Mouse (Mus musculus) fat pad, adult 2 months (tissue): ENCODE measurements around the gene P3h2.

Experiments
- DNase-seq: peaks from one replicate; pipeline ENCODE4 v3.0.0-alpha.2; 2011; ENCODE audit warnings: low read depth, low spot score; ENCODE audit errors: extremely low read depth

The P3h2 gene

DNA sequence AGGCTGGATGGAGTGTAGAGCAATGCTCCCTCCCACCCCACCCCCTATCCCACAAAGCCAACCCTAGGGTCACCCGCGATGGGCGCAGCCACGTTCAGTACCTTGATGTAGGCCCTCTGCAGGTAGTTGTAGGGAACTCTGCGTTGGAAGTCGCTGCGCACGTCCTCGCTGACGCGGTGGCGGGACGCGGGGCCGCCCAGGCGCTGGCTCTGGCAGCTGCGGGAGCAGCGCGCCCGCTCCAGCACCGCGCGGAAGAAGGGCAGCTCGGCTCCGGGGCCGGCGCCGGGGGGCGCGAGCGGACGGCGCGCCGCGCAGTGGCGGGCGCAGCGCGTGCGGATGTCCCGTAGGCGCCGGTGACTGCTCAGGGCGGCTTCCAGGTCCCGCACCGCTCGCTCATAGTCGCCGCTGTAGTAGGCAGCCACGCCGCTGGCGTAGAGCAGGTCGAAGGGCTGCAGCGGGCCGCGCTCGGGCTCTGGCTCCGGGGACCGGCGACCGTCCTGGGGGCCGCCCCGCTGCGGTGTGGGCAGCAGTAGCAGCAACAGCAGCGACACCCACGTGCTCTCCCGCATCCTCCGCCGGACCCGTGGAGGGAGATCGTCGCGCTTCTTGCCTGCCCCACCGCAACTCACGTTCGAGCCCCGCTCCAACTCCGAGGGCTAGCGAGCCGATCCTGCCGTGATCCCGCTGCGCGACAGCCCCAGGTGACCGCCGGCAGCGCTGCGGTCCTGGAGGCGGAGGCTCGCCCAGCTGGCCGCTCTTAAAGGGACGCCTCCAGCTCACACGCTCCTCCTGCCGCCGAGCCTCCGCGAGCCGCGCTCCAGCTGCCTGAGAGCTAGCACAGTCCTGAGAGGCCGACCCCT lies at the start of gene P3h2:
Gene P3h2, minus strand, starts transcription at position 670 of the 860 bp plus-strand sequence.
- no peak for DNase-seq

DNA sequence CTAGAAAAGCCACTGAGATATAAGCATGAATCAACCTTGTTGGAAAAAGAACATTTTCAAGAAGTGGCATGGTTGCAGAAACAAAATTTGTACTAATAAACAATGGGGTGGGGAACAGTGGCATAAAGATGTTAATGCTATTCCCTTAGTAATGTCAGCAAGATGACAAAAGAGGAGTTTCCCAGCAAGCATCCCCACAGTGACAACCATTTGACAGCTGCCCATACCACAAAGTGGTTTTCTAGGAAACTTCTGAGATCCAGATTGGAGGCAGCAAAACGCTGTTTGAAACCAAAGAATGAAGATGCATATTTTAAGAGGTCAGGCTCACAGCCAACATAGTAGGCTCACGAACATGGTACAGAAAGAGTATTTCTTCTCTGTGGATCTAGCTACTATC lies 46.7 kb upstream of the P3h2 start:
- no peak for DNase-seq

DNA sequence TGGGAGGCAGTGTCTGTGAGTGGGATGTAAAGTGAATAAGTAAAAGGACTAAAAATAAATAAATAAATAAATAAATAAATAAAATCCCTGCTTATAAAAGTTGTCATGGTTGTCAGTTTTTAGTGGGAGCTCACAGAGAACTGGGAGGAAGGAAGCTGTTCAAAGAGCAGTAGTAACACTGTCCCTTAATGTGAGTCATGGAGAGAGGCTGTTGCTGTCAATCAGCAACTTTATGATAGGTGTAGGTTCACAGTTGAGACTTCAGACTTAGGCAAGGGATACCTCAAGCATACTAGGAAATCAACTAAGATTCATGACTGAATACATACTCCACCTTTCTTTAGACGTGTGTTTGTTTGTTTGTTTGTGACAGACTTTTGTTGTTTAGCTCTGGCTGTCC lies 45.4 kb upstream of the P3h2 start:
- DNase-seq: no peak

DNA sequence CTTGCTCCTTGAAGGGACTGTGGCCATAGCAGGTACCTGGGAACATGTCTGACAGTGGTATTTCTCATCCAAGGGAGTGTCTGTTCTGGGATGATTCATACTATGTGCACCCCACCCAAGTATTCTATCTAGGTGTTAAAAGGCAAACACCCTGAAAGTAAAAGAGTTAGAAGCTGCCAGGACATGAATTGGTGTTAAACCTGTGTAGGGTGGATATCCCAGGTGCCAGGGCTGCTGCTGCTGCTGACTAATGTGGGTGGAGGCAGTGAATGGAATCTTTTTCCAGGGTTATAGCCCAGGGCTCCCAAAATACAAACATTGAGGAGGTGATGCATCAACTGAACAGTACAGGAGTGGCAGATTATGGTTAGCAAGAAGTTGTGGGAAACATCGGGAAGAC lies 41.3 kb upstream of the P3h2 start:
- DNase-seq: no peak

DNA sequence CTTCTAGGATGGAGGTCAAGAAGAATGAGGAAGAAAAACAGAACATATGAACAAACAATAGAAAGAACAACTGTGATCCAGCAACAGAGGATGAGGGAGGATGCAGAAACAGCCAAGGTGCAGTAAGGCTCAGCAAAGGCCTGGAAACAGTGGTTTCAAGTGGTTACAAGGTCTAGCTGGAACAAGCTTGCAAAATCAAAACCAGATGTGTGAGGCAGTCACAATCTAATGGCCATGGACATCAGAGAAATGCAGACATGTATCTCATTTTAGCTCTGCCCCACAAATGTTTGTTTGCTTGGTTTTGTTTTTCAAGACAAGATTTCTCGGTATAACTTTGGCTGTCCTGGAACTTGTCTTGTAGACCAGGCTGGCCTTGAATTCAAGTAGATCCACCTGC lies 25.5 kb upstream of the P3h2 start:
- DNase-seq: no peak

DNA sequence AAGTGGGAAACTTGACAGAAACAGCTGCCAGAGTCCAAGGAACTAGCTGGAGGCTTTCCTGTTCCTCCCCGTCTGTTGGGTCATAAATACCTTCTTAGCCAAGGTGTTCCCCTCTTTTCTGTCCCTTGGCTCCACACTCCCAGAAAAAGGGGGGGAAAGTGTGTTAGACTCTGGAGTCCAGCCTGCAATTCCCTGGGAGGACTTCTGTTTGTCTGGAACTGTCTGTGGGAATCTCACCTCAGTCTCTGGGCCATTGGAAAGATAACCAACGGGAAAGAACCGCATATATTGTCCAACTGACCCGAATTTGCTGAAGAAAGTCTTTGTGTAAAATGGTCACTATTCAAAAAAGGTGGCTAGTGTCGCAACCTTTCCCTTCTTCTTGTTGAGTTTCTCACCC lies 1.0 kb upstream of the P3h2 start:
- no peak for DNase-seq

DNA sequence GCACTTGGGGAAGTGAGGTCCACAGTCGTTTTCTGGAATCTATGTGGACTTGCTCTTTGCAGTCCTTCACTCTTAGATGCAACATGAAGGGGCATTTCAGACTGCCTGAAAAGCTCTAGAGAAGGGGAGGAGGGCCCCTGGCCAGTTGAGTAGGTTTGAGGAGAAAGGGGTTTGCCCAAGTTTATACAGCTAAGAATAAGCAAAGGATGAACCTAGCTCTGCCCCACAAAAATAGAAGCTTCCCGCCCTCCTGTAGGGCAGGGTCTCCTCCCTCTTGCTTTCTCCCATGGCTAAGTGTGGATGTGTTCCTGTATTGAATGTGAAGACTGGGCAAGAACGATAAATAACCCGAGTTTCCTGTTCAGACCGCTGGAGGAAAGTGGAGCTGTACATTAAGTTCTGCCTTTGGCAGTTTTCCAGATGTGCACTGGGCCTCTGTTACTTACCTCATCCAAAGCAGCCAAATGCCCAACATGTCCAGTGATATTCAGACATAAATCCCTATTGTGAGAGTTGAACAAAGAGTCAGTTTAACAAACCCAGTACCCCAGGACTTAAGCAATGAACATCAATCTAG lies 545 bp upstream of the P3h2 start:
- peak; percentile 90 for DNase-seq

DNA sequence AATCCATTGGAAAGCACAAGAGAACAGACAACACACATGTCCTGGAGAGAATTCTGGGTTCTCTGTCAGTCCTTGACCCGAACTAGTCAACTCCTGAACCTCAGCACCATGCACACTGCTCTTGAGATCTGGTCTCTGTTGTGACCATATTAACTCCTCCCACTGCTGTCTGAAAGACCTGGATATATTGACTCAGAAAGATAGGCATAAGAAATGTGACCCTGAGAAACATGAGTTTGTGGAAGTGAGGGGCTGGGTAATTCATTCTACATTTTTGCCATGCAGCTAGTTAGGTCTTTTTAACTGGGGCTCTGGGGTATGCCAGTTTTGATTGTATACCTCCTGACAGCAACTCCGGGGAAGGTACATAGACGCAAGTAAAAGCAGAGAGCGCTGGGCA lies 1.3 kb downstream of the P3h2 start:
- DNase-seq: no peak

DNA sequence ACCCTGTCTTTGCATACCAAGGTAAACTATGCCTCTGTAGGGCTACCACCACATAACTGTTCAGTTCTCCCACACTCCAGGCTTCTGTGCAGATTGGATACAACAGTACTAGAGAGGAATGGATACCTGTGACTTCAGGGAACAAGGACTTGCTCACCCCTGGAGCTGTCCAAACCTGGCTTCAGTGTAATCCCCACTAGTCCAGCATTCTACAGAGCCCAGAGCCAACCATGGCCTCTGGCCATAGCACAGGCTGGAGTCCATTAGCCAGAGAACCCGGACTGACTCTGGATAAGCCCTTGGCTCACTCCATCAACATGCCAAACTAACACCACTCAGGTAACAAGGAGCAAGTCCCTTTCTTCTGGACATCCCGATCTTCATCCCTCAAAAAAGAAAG lies 2.7 kb downstream of the P3h2 start:
- DNase-seq: no peak

DNA sequence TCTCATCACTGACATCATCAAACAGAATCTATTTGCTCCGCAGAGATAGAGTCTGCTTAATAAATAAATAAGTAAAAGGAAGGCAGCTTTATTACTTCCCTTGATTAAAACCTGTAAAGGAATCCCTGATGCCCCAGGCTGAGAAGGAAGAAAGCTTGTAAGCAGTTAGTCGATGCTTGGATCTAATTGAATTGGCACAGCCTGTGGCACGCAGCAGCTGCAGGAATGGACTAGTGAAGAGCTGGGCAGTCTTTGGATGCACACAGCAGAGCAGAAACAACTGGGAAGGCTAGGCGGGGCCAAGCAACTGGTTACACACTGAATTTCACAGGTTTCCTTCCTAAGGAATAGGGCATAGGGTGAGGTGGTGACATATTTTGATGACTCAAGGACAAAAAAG lies 5.4 kb downstream of the P3h2 start:
- DNase-seq: no peak

DNA sequence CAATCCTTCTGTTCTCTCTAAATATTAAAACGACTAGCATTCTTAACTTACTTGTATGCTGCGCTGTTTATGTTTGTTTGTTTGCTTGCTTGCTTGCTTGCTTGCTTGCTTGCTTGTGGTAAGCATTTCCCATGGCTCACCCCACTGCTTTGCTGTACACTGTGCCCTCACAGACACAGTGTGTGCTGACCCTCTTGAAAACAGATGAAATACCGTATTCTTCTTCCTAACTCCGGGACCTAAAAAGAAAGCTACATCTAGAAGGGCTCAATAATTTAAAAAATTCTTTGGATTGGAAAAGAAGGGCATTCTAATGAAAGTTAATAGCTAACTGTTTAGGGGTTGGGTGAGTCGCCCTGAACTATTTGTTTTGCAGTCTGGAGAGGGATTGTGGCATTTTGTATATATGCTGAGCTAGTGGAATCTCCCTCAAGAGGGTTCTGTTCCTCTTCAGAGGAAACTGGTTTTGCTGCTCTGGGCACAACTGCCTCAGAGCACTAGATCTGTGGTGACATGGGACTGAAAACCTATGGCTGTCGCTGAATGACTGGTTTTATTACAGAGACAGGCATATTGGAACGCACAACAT lies 9.8 kb downstream of the P3h2 start:
- no peak for DNase-seq

DNA sequence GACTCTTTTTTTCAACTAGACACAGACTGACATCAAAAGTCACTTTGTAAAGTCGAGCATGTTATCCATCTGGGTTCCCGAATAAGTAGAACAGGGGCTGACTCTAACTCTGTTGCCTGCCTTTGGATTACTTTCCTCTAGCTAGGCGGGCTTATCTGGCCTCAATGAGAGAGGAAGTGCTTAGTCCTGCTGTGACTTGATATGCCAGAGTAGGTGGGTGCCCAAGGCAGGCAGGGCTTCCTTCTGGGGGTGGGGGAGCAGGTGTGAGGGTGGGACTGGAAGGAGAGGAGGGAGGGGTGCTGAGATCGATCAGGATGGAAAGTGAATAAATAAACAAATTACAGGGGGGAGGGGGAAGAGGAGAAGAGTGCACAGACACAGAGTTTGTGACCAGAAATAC lies 11.7 kb downstream of the P3h2 start:
- DNase-seq: no peak

DNA sequence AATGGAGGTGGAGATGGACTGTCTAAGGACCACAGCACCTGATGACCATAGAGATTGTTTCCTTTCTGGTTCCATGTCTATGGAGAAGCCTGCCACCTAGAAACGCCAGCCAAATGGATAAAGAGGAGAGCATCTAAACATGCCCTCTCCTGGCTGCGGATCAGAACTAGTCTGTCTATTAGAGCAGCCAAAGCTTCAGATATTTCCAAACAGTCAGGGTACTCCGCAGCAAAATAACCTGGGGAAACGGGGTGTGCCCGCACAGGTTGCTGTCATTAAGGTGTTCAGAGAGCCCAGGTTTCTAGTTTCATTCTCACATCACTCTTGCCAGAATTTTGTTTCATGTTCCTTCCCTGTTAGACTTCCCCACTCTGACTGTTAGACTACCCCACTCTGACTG lies 16.6 kb downstream of the P3h2 start:
- peak; percentile 87 for DNase-seq

DNA sequence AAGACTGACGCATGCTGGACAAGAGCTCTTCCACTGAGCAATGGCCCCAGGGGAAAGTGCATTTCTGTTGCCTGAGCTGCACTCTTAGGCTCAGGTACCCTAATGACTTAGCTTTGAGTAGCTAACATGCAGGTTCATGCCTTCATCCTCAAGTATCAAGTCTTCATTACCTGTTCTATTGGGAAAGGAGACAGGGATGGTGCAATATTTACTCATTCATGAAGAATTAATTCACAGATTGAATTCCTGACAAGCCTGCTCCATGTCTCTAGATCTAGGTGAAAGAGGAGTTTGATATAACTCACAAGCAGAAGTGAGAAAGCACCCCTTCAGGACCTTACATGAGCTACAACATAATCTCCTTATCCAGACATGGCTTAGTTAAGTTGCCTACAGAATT lies 17.3 kb downstream of the P3h2 start:
- DNase-seq: peak; percentile 96

DNA sequence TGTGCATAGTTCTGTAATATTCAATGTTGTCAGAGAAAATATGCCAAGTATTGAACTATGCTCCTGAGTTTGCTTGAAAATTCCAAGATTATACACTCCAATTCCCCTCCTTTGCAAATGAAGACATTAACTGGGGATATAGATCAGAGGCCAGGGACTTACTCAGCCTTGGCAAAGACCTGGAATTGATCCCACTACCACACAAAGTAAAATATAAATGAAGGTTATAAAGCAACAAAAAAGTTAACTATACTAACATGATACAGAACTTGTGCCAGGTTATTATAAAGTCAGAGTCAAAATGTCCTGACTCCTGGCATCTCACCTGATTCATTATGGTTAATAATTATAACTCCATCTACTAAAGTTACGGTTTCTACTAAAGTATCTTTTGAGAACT lies 18.6 kb downstream of the P3h2 start:
- no peak for DNase-seq

DNA sequence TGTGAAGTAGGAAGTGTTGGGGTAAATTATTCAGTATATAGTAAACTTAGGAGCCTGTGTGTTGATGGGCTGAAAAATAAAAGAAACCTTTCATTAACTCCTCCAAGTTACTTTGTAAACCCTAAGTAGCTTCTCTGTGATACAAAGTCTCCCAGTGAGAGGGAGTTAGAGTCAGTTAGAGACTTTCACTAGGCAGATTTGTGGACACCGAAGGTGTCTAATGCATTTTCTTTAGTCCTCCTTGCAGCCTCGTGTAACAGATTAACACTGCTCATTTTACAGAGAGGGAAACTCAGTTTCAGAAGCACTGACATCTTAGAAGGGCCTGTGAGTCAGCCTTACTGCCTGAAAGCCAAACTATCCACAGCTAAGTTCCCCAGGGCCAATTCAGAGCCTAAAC lies 20.4 kb downstream of the P3h2 start:
- no peak for DNase-seq

DNA sequence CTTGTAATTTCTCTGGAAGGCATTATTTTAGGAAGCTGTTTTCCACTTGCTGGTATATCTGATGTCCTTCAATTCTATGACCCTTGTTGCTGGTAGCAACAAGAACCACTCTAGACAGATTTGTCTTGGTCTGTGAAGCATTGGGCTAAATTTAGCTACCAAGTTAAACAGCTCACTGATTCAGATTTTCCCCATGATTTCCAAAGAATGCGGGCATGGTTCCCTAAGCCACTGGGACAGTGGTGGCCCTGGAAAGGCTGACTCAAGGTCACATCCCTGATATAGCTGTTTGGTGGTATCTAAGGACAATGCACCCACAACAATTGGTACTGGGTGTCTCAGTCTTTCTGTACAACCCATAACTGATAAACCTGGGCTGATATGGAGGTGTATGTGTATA lies 22.8 kb downstream of the P3h2 start:
- DNase-seq: no peak

DNA sequence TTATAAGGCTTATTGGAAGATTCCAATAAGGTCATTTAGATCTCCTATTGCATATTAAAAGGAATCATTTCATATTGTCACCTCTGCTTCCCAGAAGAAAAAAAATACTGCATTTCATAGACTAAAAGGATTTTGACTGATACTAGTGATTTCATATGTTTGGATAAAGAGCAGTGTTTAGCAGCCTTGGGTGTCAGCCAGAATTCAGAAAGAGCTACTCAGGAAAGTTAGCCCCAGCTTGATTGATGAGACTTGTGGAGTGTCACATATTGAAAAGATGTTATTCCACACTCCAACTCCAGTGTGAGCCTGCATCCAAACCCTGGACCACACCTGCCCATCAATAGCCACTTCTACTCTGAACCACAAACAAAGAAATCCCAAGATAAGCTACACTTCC lies 23.2 kb downstream of the P3h2 start:
- DNase-seq: no peak

DNA sequence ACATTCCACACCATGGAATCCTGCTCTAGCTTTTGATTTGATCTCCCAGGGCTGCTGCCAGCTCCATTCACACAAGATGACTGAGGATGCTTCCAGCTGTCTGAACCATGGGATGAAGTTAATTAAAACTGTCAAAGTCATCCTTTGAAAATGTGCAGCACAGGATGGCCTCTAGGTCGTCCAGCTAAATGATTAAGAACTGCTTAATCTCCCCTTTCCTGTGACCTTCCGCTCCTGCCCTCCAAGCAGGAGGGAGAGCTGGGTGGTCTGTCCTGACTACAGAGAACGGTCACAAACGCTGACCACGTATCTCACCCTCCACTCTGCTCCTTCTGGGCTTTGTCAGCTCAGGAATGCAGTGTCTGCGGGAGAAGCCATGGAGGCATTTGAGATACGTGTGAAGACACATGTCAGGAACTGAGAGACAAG lies 26.6 kb downstream of the P3h2 start:
- DNase-seq: no peak

DNA sequence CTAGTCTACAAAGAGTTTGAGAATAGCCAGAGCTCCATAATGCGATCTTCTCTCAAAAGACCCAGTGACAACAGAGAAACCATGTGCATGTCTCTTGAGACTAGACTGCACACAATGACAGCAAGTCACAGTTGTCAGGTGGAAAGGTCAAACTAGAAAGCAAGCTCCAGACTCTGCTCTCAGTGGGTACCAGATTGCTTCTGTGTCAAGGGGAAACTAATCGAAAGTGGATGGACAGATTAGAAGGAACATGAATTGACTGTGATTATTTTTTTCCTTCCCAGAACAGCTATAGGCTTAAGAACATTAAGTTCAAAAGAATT lies 27.5 kb downstream of the P3h2 start:
- no peak for DNase-seq

DNA sequence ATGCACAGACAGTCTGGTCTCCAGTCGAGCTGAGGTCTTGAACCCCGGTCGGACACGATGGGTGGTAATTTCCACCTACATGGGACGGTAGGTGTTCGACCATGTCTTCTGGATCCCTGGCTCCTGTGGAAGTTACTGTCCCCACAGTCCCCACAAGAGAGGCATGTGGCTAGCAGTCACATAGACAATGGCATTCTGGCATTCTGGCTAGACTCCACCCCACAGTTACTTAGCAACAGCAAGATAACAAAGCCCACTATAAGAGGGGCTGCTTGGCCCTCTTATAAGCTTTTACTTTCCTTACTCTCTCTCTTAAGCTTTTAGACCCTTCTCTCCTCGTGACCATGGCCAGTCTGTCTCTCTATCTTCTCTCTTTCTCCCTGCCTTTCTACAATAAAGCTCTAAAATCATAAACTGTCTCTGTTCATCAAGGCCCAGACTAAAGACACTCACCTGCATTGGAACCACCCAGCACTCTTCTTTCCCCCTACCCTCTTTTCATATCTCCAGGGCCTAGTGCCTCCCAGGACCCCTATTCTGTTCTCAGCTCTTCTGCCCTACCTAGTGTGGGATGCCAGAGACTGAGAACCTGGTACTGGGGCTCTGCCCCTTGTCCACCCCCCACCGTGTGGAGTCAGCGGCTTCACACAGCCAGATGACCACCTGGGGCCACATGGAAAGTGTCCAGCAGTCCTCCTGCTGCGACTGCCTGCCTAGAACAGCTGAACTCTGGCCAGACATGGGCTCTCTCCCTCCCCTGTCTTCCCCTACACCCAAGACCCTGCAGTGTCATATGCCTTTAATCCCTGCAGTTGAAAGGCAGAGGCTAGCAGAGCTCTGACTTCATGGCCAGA lies 28.1 kb downstream of the P3h2 start:
- no peak for DNase-seq

DNA sequence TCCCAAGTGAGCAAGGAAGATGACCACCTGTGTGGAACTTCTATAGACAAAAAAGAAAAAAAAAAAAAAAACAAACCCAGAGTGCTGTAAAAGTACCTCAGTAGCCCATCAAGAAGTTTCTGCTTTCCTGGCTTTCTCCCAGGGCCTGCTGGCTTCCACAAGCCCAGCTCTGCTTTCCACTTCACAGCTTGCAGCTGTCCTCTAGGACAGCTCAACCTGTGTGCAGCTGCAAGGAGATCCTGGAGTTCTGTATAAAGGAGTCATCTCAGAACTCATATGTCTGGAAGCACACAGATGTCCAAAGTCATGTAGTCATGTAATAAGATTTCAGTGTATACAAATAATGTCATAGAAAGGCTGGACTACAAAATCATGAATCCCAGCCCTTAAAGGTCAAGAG lies 30.5 kb downstream of the P3h2 start:
- DNase-seq: no peak
